11 mouse cellular contexts compared by ENCODE assay signal in the genomic region with DNA sequence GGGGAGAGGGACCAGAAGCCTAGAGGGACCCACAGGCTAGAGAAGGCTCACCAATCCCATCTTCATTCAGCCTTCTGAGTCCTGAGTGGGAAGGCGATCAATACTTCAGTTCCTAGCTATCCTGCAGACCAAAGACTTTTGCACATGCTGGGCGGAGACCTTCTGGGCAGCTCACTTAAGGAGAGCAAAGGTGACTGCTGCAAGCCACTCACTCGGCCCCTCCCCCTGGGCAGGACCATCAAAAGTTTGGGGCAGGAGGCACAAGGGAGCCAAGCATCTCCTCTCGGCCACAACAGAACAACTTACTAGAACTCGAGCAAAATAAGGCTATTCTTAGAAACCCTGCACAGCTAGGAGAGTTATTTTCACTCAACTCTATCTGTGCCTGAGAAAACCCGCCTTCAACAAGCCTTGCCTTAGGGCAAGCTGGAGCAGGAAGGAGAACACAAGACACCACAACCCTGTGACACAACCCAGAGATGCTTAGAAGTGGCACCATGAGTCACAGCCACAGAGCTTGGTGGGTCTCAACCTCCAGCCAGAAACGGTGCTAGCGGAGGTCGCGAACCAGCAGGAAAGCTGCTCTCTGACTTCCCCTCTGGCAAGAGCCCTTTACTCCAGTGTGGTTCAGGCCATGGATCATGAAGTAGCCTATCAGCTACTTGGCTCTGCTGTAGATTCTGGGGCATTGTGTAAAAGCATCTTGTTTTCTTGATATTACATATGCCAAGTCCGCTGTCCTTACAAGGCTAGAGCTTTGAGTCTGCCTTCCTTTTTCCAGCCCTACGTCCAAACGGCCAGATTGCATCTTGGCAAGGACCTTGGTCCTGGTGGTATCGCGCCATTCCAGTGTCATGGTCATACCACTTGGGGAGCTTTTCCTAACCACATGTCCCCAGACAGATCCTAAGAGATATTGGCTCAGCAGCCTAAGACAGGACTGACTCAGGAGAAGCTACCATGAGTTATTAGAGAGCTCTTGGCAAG.
A peak's percentile ranks its signal among the peaks of the same experiment; 100 is the strongest.
DNase-seq lines count a peak whose midpoint lies in the region; ATAC-seq and TF ChIP-seq lines count a peak whose summit lies in the region.
"Had no signal": no experiment of that assay in that cellular context is flagged by ENCODE, and none has a peak within 500 bp of the region (broad histone marks: within the 10 kb centered on the region; RNA-seq: fewer than 3 reads in every experiment).

No protein-coding gene starts in this region.

- no peak for TF ChIP-seq CTCF in layer of hippocampus, adult 2 months (conservative IDR thresholded peaks at IDR 0.05)
- TF ChIP-seq CTCF in olfactory bulb, adult 2 months (IDR thresholded peaks at IDR 0.05; ENCODE audit: insufficient read depth, low read depth, low read length), result no peak

- no peaks in the 10 kb centered on the region for H3K9me3 ChIP-seq in heart, embryonic 13.5 days
- H3K9me3 ChIP-seq: liver, embryonic 13.5 days had no signal

- DNase-seq in frontal cortex, postnatal 36 days (ENCODE audit: low spot score in 2 of 2), result no peak
- DNase-seq in layer of hippocampus, adult 2 months (ENCODE audit: low spot score in 2 of 2), result no peak
- no peak for DNase-seq in layer of hippocampus, postnatal 10 days (ENCODE audit: low spot score in 2 of 2)
- DNase-seq in urinary bladder, postnatal 10 days (ENCODE audit: low spot score), result no peak
- no peak for DNase-seq in right cerebral cortex, postnatal 36 days (ENCODE audit: low spot score in 2 of 2)
- DNase-seq: cerebellum, adult 11 months; liver, embryonic 13.5 days had no signal

- H3K4me1 ChIP-seq in heart, embryonic 13.5 days, result peaks cover 30% of the 10 kb centered on the region
- H3K4me1 ChIP-seq in olfactory bulb, adult 2 months (ENCODE audit: control insufficient read depth, insufficient read depth, low read length), result peaks cover 16% of the 10 kb centered on the region
- H3K4me1 ChIP-seq: liver, embryonic 13.5 days had no signal

- H3K4me2 ChIP-seq in heart, embryonic 13.5 days, result no peak overlapping the region
- H3K4me2 ChIP-seq: liver, embryonic 13.5 days had no signal

- H3K9ac ChIP-seq in heart, embryonic 13.5 days, result no peak overlapping the region
- H3K9ac ChIP-seq: liver, embryonic 13.5 days had no signal

- H3K27ac ChIP-seq in layer of hippocampus, adult 2 months, result peak overlapping the region; percentile 15
- peak overlapping the region; percentile 55 for H3K27ac ChIP-seq in heart, embryonic 13.5 days (replicated peaks)
- H3K27ac ChIP-seq in olfactory bulb, adult 2 months (ENCODE audit: insufficient read depth, low read depth, low read length), result peak overlapping the region; percentile 41
- H3K27ac ChIP-seq: liver, embryonic 13.5 days had no signal

- WGBS in heart, embryonic 13.5 days, result 72% methylated on average over 15 of the region's 15 CpGs
- 70% methylated on average over 15 of the region's 15 CpGs for WGBS in olfactory bulb, adult 2 months

- H3K27me3 ChIP-seq in heart, embryonic 13.5 days (replicated peaks), result no peaks in the 10 kb centered on the region
- H3K27me3 ChIP-seq: liver, embryonic 13.5 days had no signal

- peak; percentile 56 for ATAC-seq in frontal cortex, adult (ENCODE audit: low TSS enrichment)
- no peak for ATAC-seq in heart, embryonic 13.5 days (ENCODE audit: extremely low read depth, insufficient number of reproducible peaks, low FRiP score, low TSS enrichment)

- H3K36me3 ChIP-seq in heart, embryonic 13.5 days, result peaks cover 7% of the 10 kb centered on the region; the same call in 1 of the 2 replicates

- no peak for TF ChIP-seq POLR2A in olfactory bulb, adult 2 months (IDR thresholded peaks at IDR 0.05; ENCODE audit: insufficient read depth, low read depth, low read length)

- H3K4me3 ChIP-seq in layer of hippocampus, adult 2 months, result no peak overlapping the region
- no peak overlapping the region for H3K4me3 ChIP-seq in heart, embryonic 13.5 days
- no peak overlapping the region for H3K4me3 ChIP-seq in olfactory bulb, adult 2 months (ENCODE audit: insufficient read depth, low read depth, low read length)
- H3K4me3 ChIP-seq: erythroblast, embryonic 14.5 days; liver, embryonic 13.5 days had no signal
